Mouse (Mus musculus) midbrain, embryonic 10.5 days (tissue): ENCODE measurements around the gene Prdm15. TPM values are rescaled to one million over a fixed set of nuclear protein-coding genes. Genes with fewer than 3 reads are reported as not detected.

Experiments
- DNase-seq: peaks from one replicate; pipeline ENCODE4 v3.0.0-alpha.2; 2017; ENCODE audit warnings: low spot score
- H3K27ac ChIP-seq: fragments of 300-500 bp; sonication (generic); replicated peaks from 2 replicates; pipeline ENCODE4 v1.5.1; 2016; ENCODE audit warnings: mild to moderate bottlenecking
- H3K27me3 ChIP-seq: fragments of 300-500 bp; sonication (generic); 2 replicates; pipeline ENCODE4 v1.6.1; 2016; ENCODE audit warnings: low read depth, mild to moderate bottlenecking; ENCODE audit not compliant: poor library complexity, severe bottlenecking
- H3K36me3 ChIP-seq: fragments of 300-500 bp; sonication (generic); 2 replicates; pipeline ENCODE4 v1.6.1; 2016; ENCODE audit warnings: mild to moderate bottlenecking, moderate library complexity
- H3K4me1 ChIP-seq: fragments of 300-500 bp; sonication (generic); 2 replicates; pipeline ENCODE4 v1.6.1; 2016
- H3K4me3 ChIP-seq: fragments of 300-500 bp; sonication (generic); 2 replicates; pipeline ENCODE4 v1.5.1; 2016; ENCODE audit warnings: mild to moderate bottlenecking, moderate library complexity
- H3K9me3 ChIP-seq: fragments of 300-500 bp; sonication (generic); replicated peaks from 2 replicates; pipeline ENCODE4 v1.6.1; 2016; ENCODE audit warnings: mild to moderate bottlenecking
- WGBS: fragments of 180-500 bp; shearing (Covaris S2); methylation state at CpG from one replicate; pipeline ENCODE4 v1.1.7; 2016; 5-methylcytosine and 5-hydroxymethylcytosine counted together
- microRNA-seq: library from miRNA; unstranded; fragments of <30 nt; microRNA quantifications from one replicate; pipeline ENCODE4, GENCODE M21; 2017
- polyA plus RNA-seq: library from polyadenylated mRNA; unstranded; fragments of >200 nt; fragmentation: Nextera tagmentation; extraction: Ambion mirVana; gene quantifications from 2 replicates; pipeline ENCODE4 v1.2.1, GENCODE M21; 2016

Gene Prdm15
- polyA plus RNA-seq, 1 experiment from 2014 or later: 13.4 TPM

GRCm38 (mm10) chr16:97761782-97762181 is 89.9 kb downstream of the Prdm15 start:
- H3K4me1 ChIP-seq: peaks cover 33% of the 10 kb centered on the region
- DNase-seq: no peak
- no peak overlapping the region for H3K4me3 ChIP-seq
- no peaks in the 10 kb centered on the region for H3K36me3 ChIP-seq
- no peak overlapping the region for H3K27ac ChIP-seq
- peaks cover 65% of the 10 kb centered on the region for H3K27me3 ChIP-seq
- 45% methylated on average over 2 of the region's 2 CpGs for WGBS
- no peaks in the 10 kb centered on the region for H3K9me3 ChIP-seq

GRCm38 (mm10) chr16:97759681-97760080 is 92.0 kb downstream of the Prdm15 start:
- Histone ChIP-seq H3K27ac (no peak overlapping the region), H3K4me1 (peaks cover 33% of the 10 kb centered on the region), H3K9me3 (no peaks in the 10 kb centered on the region), H3K36me3 (no peaks in the 10 kb centered on the region), H3K4me3 (no peak overlapping the region), H3K27me3 (peaks cover 44% of the 10 kb centered on the region)
- DNase-seq: no peak
- 21% methylated on average over 3 of the region's 3 CpGs for WGBS

GRCm38 (mm10) chr16:97758288-97758687 is 93.4 kb downstream of the Prdm15 start:
- DNase-seq: no peak
- Histone ChIP-seq H3K4me1 (peaks cover 25% of the 10 kb centered on the region), H3K4me3 (no peak overlapping the region), H3K36me3 (no peaks in the 10 kb centered on the region), H3K9me3 (no peaks in the 10 kb centered on the region), H3K27ac (no peak overlapping the region), H3K27me3 (peaks cover 31% of the 10 kb centered on the region)
- WGBS: 94% methylated on average over 2 of the region's 2 CpGs

- no peak overlapping the region for H3K27ac ChIP-seq
- WGBS: 73% methylated on average over 2 of the region's 2 CpGs
- H3K9me3 ChIP-seq: no peaks in the 10 kb centered on the region
- no peak for DNase-seq
- H3K4me1 ChIP-seq: peaks cover 10% of the 10 kb centered on the region
- no peak overlapping the region for H3K4me3 ChIP-seq
- H3K27me3 ChIP-seq: peaks cover 12% of the 10 kb centered on the region
- no peaks in the 10 kb centered on the region for H3K36me3 ChIP-seq
Measured at GRCm38 (mm10) chr16:97756460-97756859, 95.2 kb downstream of the Prdm15 start.

GRCm38 (mm10) chr16:97752316-97752941 is 99.2 kb downstream of the Prdm15 start:
- no peaks in the 10 kb centered on the region for H3K9me3 ChIP-seq
- H3K4me3 ChIP-seq: no peak overlapping the region
- no peak for DNase-seq
- H3K36me3 ChIP-seq: no peaks in the 10 kb centered on the region
- WGBS: 83% methylated on average over 3 of the region's 3 CpGs
- no peak overlapping the region for H3K27ac ChIP-seq
- no peaks in the 10 kb centered on the region for H3K4me1 ChIP-seq
- no peaks in the 10 kb centered on the region for H3K27me3 ChIP-seq

- no peaks in the 10 kb centered on the region for H3K9me3 ChIP-seq
- no peaks in the 10 kb centered on the region for H3K27me3 ChIP-seq
- no peak overlapping the region for H3K27ac ChIP-seq
- WGBS: 89% methylated on average over 8 of the region's 8 CpGs
- DNase-seq: no peak
- no peak overlapping the region for H3K4me3 ChIP-seq
- no peaks in the 10 kb centered on the region for H3K4me1 ChIP-seq
- H3K36me3 ChIP-seq: no peaks in the 10 kb centered on the region
Measured at GRCm38 (mm10) chr16:97751884-97752283, 99.8 kb downstream of the Prdm15 start.

- Histone ChIP-seq H3K4me1 (no peaks in the 10 kb centered on the region), H3K27me3 (no peaks in the 10 kb centered on the region), H3K4me3 (no peak overlapping the region), H3K9me3 (no peaks in the 10 kb centered on the region), H3K27ac (no peak overlapping the region), H3K36me3 (no peaks in the 10 kb centered on the region)
- DNase-seq: no peak
- WGBS: 91% methylated on average over 6 of the region's 6 CpGs
Measured at GRCm38 (mm10) chr16:97748421-97748820, 103.2 kb downstream of the Prdm15 start.

Small RNA genes within 50 kb of the gene (microRNA-seq; reads per million reads assigned to microRNA genes)
- gene Mir6964: not detected

Other genes starting within 250 kb of the Prdm15 start
- gene Tmprss2, start 240.7 kb downstream of the Prdm15 start, polyA plus RNA-seq: 0.15 and 0.24 TPM in 2 replicates
- gene Ripk4, start 88.1 kb downstream of the Prdm15 start, polyA plus RNA-seq: 1.1 and 1.5 TPM in 2 replicates
- 15.6 and 15.8 TPM in 2 replicates for gene C2cd2, start 110.7 kb upstream of the Prdm15 start, polyA plus RNA-seq
- gene Zbtb21, start 110.8 kb upstream of the Prdm15 start, polyA plus RNA-seq: 14.7 and 15.0 TPM in 2 replicates
- gene B230307C23Rik, start 145.5 kb upstream of the Prdm15 start, polyA plus RNA-seq: 20.1 and 20.6 TPM in 2 replicates
- 30.3 and 34.1 TPM in 2 replicates for gene A630089N07Rik, start 230.6 kb upstream of the Prdm15 start, polyA plus RNA-seq